Mouse (Mus musculus): ENCODE results near the gene Rimbp2. TPM values are rescaled to one million over a fixed set of nuclear protein-coding genes. Genes with fewer than 3 reads are reported as not detected.

Rimbp2 gene
- polyA plus RNA-seq, 1 experiment = 116 TPM

GRCm38 (mm10) chr5:128935359-128935899 is 17.9 kb downstream of the Rimbp2 start:
- H3K4me3 ChIP-seq (ENCODE audit: insufficient read depth, low read length) = no peak overlapping the region
- H3K4me1 ChIP-seq (ENCODE audit: control insufficient read depth, insufficient read depth, low read length) = peaks cover 6% of the 10 kb centered on the region; the same call in 1 of the 2 replicates
- H3K27ac ChIP-seq (ENCODE audit: insufficient read depth, low read length) = no peak overlapping the region
- TF ChIP-seq POLR2A (IDR thresholded peaks at IDR 0.05; ENCODE audit: extremely low read depth, insufficient read depth, low read length) (no peak), CTCF (IDR thresholded peaks at IDR 0.05; ENCODE audit: extremely low read depth, insufficient read depth, low read length) (no peak)

DNA sequence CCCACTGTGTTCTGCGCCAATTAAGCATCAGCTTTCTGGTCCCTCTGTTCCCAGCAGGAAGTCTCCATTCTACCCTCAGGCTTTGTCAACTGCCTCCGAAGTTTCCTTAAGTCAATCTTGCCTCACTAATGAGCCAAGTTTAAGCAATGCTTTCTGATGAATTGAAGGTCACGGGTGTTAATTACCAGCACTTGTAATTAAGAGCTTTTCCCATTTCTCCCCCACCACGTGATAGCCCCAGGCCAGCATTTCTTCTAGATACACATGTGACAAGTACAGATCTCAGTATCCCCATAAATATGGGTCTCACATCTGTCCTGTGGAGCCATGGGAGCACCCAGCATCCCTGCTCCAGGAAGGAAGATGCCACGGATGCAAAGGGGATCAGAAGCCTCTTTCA is 20.5 kb downstream of the Rimbp2 start:
- Histone ChIP-seq H3K4me3 (ENCODE audit: insufficient read depth, low read length) (no peak overlapping the region), H3K27ac (ENCODE audit: insufficient read depth, low read length) (no peak overlapping the region), H3K4me1 (ENCODE audit: control insufficient read depth, insufficient read depth, low read length) (peaks cover 10% of the 10 kb centered on the region)
- TF ChIP-seq CTCF (IDR thresholded peaks at IDR 0.05; ENCODE audit: extremely low read depth, insufficient read depth, low read length) (no peak), POLR2A (IDR thresholded peaks at IDR 0.05; ENCODE audit: extremely low read depth, insufficient read depth, low read length) (no peak)

GRCm38 (mm10) chr5:128925073-128925472 is 28.2 kb downstream of the Rimbp2 start:
- Histone ChIP-seq H3K27ac (ENCODE audit: insufficient read depth, low read length) (no peak overlapping the region), H3K4me1 (ENCODE audit: control insufficient read depth, insufficient read depth, low read length) (peaks cover 12% of the 10 kb centered on the region), H3K4me3 (ENCODE audit: insufficient read depth, low read length) (no peak overlapping the region)
- TF ChIP-seq CTCF (IDR thresholded peaks at IDR 0.05; ENCODE audit: extremely low read depth, insufficient read depth, low read length) = no peak
- no peak for TF ChIP-seq POLR2A (IDR thresholded peaks at IDR 0.05; ENCODE audit: extremely low read depth, insufficient read depth, low read length)

- no peak for TF ChIP-seq CTCF (IDR thresholded peaks at IDR 0.05; ENCODE audit: extremely low read depth, insufficient read depth, low read length)
- no peak for TF ChIP-seq POLR2A (IDR thresholded peaks at IDR 0.05; ENCODE audit: extremely low read depth, insufficient read depth, low read length)
- Histone ChIP-seq H3K4me1 (ENCODE audit: control insufficient read depth, insufficient read depth, low read length) (peaks cover 4% of the 10 kb centered on the region), H3K27ac (ENCODE audit: insufficient read depth, low read length) (no peak overlapping the region)
Measured at GRCm38 (mm10) chr5:128920112-128920511, 33.2 kb downstream of the Rimbp2 start.

GRCm38 (mm10) chr5:128917116-128917959 is 35.9 kb downstream of the Rimbp2 start:
- TF ChIP-seq POLR2A (IDR thresholded peaks at IDR 0.05; ENCODE audit: extremely low read depth, insufficient read depth, low read length) (no peak), CTCF (IDR thresholded peaks at IDR 0.05; ENCODE audit: extremely low read depth, insufficient read depth, low read length) (no peak)
- H3K4me1 ChIP-seq (ENCODE audit: control insufficient read depth, insufficient read depth, low read length) = peaks cover 5% of the 10 kb centered on the region
- no peak overlapping the region for H3K4me3 ChIP-seq (ENCODE audit: insufficient read depth, low read length)
- H3K27ac ChIP-seq (ENCODE audit: insufficient read depth, low read length) = no peak overlapping the region

More at GRCm38 (mm10) chr5:128920112-128920511, 33.2 kb downstream of the Rimbp2 start:
- H3K4me3 ChIP-seq (ENCODE audit: insufficient read depth, low read length) = no peak overlapping the region

- no peak for TF ChIP-seq CTCF (IDR thresholded peaks at IDR 0.05; ENCODE audit: extremely low read depth, insufficient read depth, low read length)
- no peak for TF ChIP-seq POLR2A (IDR thresholded peaks at IDR 0.05; ENCODE audit: extremely low read depth, insufficient read depth, low read length)
- Histone ChIP-seq H3K27ac (ENCODE audit: insufficient read depth, low read length) (no peak overlapping the region), H3K4me3 (ENCODE audit: insufficient read depth, low read length) (no peak overlapping the region), H3K4me1 (ENCODE audit: control insufficient read depth, insufficient read depth, low read length) (peaks cover 14% of the 10 kb centered on the region)
Measured at GRCm38 (mm10) chr5:128913820-128914219, 39.5 kb downstream of the Rimbp2 start.

DNA sequence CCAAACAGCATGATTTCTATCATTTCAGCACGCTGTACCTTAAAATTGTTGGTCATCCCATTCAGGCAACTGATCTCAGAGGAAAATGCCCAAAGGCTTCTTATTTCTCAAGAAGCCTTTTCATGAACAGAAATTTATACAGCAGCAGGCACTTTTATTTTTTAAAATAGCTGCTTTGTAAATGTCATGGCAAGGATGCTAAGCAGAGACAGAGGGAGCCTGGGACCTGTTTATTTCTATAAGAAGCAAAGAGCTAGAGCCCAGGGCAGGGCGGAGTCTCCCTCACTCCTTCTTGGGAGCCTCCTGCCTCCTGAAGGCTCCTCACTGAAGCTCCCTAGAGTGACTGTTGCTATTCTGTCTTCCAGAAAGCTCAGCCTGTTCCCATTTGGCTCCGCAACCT is 40.9 kb downstream of the Rimbp2 start:
- H3K4me1 ChIP-seq (ENCODE audit: control insufficient read depth, insufficient read depth, low read length) = peaks cover 15% of the 10 kb centered on the region
- no peak overlapping the region for H3K4me3 ChIP-seq (ENCODE audit: insufficient read depth, low read length)
- TF ChIP-seq POLR2A (IDR thresholded peaks at IDR 0.05; ENCODE audit: extremely low read depth, insufficient read depth, low read length) (no peak), CTCF (IDR thresholded peaks at IDR 0.05; ENCODE audit: extremely low read depth, insufficient read depth, low read length) (no peak)
- peak overlapping the region; percentile 95 for H3K27ac ChIP-seq (ENCODE audit: insufficient read depth, low read length)

- Histone ChIP-seq H3K4me3 (ENCODE audit: insufficient read depth, low read length) (no peak overlapping the region), H3K27ac (ENCODE audit: insufficient read depth, low read length) (peak overlapping the region; percentile 61; the same call in 1 of the 2 replicates), H3K4me1 (ENCODE audit: control insufficient read depth, insufficient read depth, low read length) (peaks cover 15% of the 10 kb centered on the region)
- no peak for TF ChIP-seq CTCF (IDR thresholded peaks at IDR 0.05; ENCODE audit: extremely low read depth, insufficient read depth, low read length)
- no peak for TF ChIP-seq POLR2A (IDR thresholded peaks at IDR 0.05; ENCODE audit: extremely low read depth, insufficient read depth, low read length)
Measured at GRCm38 (mm10) chr5:128911593-128911992, 41.7 kb downstream of the Rimbp2 start.

DNA sequence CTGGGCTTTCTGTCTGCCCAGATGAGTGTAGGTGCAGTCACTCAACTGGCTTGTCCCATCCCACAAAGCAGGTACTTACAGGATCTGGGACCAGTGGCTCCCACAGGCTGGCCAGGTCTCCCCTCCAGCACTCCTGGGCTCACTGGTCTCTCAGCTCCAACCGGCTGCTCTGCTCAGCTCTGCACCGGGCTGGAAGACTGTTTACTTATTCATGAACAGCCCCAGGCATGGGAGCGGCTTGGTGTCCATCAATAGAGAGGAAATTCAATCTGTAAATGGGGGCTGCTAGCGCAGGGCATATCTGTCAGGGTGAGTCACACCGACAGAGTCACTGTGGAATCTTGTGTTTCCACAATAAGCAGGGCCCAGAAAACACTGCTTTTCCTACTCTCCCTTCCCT is 49.2 kb downstream of the Rimbp2 start:
- H3K4me1 ChIP-seq (ENCODE audit: control insufficient read depth, insufficient read depth, low read length) = peaks cover 9% of the 10 kb centered on the region
- no peak overlapping the region for H3K27ac ChIP-seq (ENCODE audit: insufficient read depth, low read length)
- no peak overlapping the region for H3K4me3 ChIP-seq (ENCODE audit: insufficient read depth, low read length)
- no peak for TF ChIP-seq CTCF (IDR thresholded peaks at IDR 0.05; ENCODE audit: extremely low read depth, insufficient read depth, low read length)
- TF ChIP-seq POLR2A (IDR thresholded peaks at IDR 0.05; ENCODE audit: extremely low read depth, insufficient read depth, low read length) = no peak

- Histone ChIP-seq H3K4me3 (ENCODE audit: insufficient read depth, low read length) (no peak overlapping the region), H3K27ac (ENCODE audit: insufficient read depth, low read length) (no peak overlapping the region), H3K4me1 (ENCODE audit: control insufficient read depth, insufficient read depth, low read length) (peaks cover 6% of the 10 kb centered on the region; the same call in 1 of the 2 replicates)
- TF ChIP-seq CTCF (IDR thresholded peaks at IDR 0.05; ENCODE audit: extremely low read depth, insufficient read depth, low read length) (no peak), POLR2A (IDR thresholded peaks at IDR 0.05; ENCODE audit: extremely low read depth, insufficient read depth, low read length) (no peak)
Measured at GRCm38 (mm10) chr5:128903120-128903519, 50.2 kb downstream of the Rimbp2 start.
